Mouse (Mus musculus): ENCODE data around the gene Spaca3. TPM values are rescaled to one million over a fixed set of nuclear protein-coding genes. Genes with fewer than 3 reads are reported as not detected.
A peak's percentile ranks its signal among the peaks of the same experiment; 100 is the strongest.

Spaca3 gene
- polyA plus RNA-seq, 1 experiment from 2014 or later, result not detected

DNA sequence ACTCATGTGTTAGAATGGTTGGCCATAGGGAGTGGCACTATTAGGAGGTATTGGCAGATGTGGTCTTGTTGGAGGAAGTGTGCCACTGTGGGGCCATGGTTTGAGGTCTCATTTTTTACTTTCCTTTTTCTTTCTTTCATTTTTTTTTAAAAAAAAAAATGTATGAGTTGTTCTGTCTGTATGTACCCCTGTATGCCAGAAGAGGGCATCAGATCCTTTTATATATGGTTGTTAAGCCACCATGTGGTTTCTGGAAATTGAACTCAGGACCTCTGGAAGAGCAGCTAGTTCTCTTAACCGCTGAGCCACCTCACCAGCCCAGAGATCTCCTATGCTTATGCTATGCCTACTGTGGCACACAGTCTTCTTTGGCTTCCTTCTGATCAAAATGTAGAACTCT is 19.4 kb upstream of the Spaca3 start:
- WGBS, result 80% methylated on average over 1 of the region's 1 CpGs
- H3K4me3 ChIP-seq (replicated peaks), result no peak overlapping the region
- ATAC-seq, result no peak
- H3K9me3 ChIP-seq, result no peaks in the 10 kb centered on the region
- H3K9ac ChIP-seq (replicated peaks), result no peak overlapping the region
- no peak overlapping the region for H3K27ac ChIP-seq
- no peaks in the 10 kb centered on the region for H3K27me3 ChIP-seq
- peaks cover 4% of the 10 kb centered on the region; the same call in 1 of the 2 replicates for H3K4me1 ChIP-seq (replicated peaks)
- no peak overlapping the region for H3K4me2 ChIP-seq (replicated peaks)
- H3K36me3 ChIP-seq, result no peaks in the 10 kb centered on the region

GRCm38 (mm10) chr11:80843435-80843834 is 14.7 kb upstream of the Spaca3 start:
- Histone ChIP-seq H3K36me3 (no peaks in the 10 kb centered on the region), H3K27ac (no peak overlapping the region), H3K4me2 (replicated peaks) (no peak overlapping the region), H3K9me3 (no peaks in the 10 kb centered on the region), H3K4me3 (replicated peaks) (no peak overlapping the region), H3K4me1 (replicated peaks) (peaks cover 4% of the 10 kb centered on the region; the same call in 1 of the 2 replicates), H3K9ac (replicated peaks) (no peak overlapping the region), H3K27me3 (0 out of 2 replicates have a peak, but pooled peaks cover 6% of the 10 kb centered on the region)
- no peak for ATAC-seq
- WGBS, result 97% methylated on average over 2 of the region's 2 CpGs

GRCm38 (mm10) chr11:80845486-80845885 is 12.7 kb upstream of the Spaca3 start:
- WGBS, result 62% methylated on average over 7 of the region's 7 CpGs
- H3K9me3 ChIP-seq, result no peaks in the 10 kb centered on the region
- H3K36me3 ChIP-seq, result no peaks in the 10 kb centered on the region
- no peak overlapping the region for H3K27ac ChIP-seq
- no peak for ATAC-seq
- no peak overlapping the region for H3K4me2 ChIP-seq (replicated peaks)
- peaks cover 4% of the 10 kb centered on the region; the same call in 1 of the 2 replicates for H3K4me1 ChIP-seq (replicated peaks)
- H3K9ac ChIP-seq (replicated peaks), result no peak overlapping the region
- no peak overlapping the region for H3K4me3 ChIP-seq (replicated peaks)
- H3K27me3 ChIP-seq, result 0 out of 2 replicates have a peak, but pooled peaks cover 6% of the 10 kb centered on the region

DNA sequence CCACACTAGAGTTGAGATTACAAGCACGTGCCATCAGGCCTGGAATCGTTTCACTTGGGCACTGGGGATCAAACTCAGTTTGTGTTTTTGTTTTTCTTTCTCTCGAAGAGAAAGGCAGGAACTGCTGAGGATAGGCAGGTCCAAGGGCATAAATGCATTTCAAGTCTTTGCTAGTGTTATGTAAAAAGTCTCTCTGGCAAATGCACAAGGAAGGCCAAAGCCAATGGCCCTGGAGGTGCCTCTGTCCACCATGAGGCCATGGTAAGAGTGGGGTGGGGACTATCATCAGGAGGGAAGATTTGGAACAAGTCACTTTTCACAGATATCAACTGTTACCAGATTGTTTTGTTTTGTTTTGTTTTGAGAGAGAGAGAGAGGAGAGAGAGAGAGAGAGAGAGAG is 12.1 kb upstream of the Spaca3 start:
- H3K9me3 ChIP-seq, result no peaks in the 10 kb centered on the region
- ATAC-seq, result no peak
- 0 out of 2 replicates have a peak, but pooled peaks cover 6% of the 10 kb centered on the region for H3K27me3 ChIP-seq
- peaks cover 4% of the 10 kb centered on the region; the same call in 1 of the 2 replicates for H3K4me1 ChIP-seq (replicated peaks)
- H3K36me3 ChIP-seq, result no peaks in the 10 kb centered on the region
- WGBS, result 64% methylated on average over 3 of the region's 3 CpGs
- no peak overlapping the region for H3K4me3 ChIP-seq (replicated peaks)
- no peak overlapping the region for H3K4me2 ChIP-seq (replicated peaks)
- H3K9ac ChIP-seq (replicated peaks), result no peak overlapping the region
- no peak overlapping the region for H3K27ac ChIP-seq

DNA sequence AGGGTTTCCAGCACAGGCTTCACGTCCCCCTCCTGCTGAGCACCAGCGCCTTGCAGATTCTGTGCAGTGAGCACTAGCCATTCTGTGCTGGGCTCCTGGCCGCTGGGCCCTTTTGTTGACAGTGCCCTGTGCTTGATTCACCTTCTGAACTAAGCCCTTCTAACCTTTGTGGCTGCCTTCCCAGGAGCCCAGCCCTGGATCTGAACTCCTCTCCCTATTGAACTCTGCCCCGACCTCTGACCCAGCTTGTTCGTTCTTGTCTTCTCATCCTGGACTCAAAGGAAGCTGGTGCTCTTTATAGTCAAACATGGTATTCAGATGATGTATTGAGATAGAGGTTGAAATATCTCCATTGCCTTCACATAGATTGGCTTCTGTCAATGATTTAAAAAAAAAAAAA is 10.0 kb upstream of the Spaca3 start:
- WGBS, result 47% methylated on average over 5 of the region's 5 CpGs
- H3K9ac ChIP-seq (replicated peaks), result no peak overlapping the region
- H3K4me2 ChIP-seq (replicated peaks), result no peak overlapping the region
- ATAC-seq, result no peak
- H3K27ac ChIP-seq, result no peak overlapping the region
- H3K4me3 ChIP-seq (replicated peaks), result no peak overlapping the region
- H3K4me1 ChIP-seq (replicated peaks), result peaks cover 6% of the 10 kb centered on the region; the same call in 1 of the 2 replicates
- H3K27me3 ChIP-seq, result 0 out of 2 replicates have a peak, but pooled peaks cover 6% of the 10 kb centered on the region
- no peaks in the 10 kb centered on the region for H3K9me3 ChIP-seq
- H3K36me3 ChIP-seq, result no peaks in the 10 kb centered on the region

- Histone ChIP-seq H3K4me3 (replicated peaks) (no peak overlapping the region), H3K4me1 (replicated peaks) (peaks cover 9% of the 10 kb centered on the region; the same call in 1 of the 2 replicates), H3K9ac (replicated peaks) (no peak overlapping the region), H3K4me2 (replicated peaks) (no peak overlapping the region), H3K27me3 (0 out of 2 replicates have a peak, but pooled peaks cover 6% of the 10 kb centered on the region), H3K27ac (no peak overlapping the region), H3K36me3 (no peaks in the 10 kb centered on the region), H3K9me3 (no peaks in the 10 kb centered on the region)
- WGBS, result 46% methylated on average over 5 of the region's 5 CpGs
- ATAC-seq, result no peak
Observed at GRCm38 (mm10) chr11:80851859-80852258, 6.3 kb upstream of the Spaca3 start.

DNA sequence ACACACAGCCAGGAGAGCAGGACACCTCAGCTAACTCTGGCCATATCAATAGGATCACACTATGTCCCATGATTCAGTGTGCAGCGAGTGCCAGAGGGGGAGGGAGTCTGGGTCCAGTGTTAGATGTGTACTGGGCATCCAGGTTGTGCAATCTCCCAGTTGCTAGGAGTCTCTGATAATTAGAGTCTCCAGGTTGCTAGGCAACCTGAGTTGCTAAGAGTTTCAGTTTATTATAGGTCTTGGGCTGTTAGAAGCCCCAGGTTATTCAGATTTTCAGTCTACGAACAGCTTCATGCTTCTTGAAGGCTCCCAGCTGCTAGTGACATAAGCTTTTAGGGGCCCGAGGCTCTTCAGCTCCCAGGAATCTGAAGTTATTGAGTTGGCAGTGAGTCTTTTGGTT is 5.2 kb upstream of the Spaca3 start:
- Histone ChIP-seq H3K4me2 (replicated peaks) (no peak overlapping the region), H3K27me3 (no peaks in the 10 kb centered on the region), H3K9ac (replicated peaks) (no peak overlapping the region), H3K4me3 (replicated peaks) (no peak overlapping the region), H3K36me3 (no peaks in the 10 kb centered on the region), H3K9me3 (no peaks in the 10 kb centered on the region), H3K4me1 (replicated peaks) (peaks cover 9% of the 10 kb centered on the region; the same call in 1 of the 2 replicates), H3K27ac (no peak overlapping the region)
- 43% methylated on average over 3 of the region's 3 CpGs for WGBS
- ATAC-seq, result 0 out of 2 replicates have a peak, but pooled peaks have one; percentile 27

- WGBS, result 85% methylated on average over 11 of the region's 11 CpGs
- H3K27ac ChIP-seq, result no peak overlapping the region
Observed at GRCm38 (mm10) chr11:80854430-80854829, 3.7 kb upstream of the Spaca3 start.

DNA sequence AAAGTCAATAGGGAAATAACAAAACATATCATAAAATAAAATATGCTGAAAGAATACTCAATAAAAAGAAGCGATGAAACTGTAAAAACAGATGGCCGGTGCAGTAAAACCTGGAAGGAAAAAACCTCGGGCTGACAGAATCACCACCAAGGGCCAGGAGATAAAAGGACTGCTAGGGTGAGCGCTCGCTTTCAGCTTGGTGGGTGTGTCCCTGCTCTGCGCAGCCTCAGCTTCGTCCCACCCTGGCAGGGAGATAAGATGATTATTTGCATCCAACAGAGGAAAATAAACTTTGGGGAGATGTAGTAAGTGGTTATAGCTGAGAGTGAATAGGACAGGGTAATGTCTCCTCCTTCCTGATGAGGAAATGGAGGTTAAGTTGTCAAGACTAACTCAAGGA is 3.3 kb upstream of the Spaca3 start:
- WGBS, result 67% methylated on average over 7 of the region's 7 CpGs
- H3K36me3 ChIP-seq, result no peaks in the 10 kb centered on the region

More at GRCm38 (mm10) chr11:80854430-80854829, 3.7 kb upstream of the Spaca3 start:
- no peak overlapping the region for H3K4me3 ChIP-seq (replicated peaks)
- peaks cover 9% of the 10 kb centered on the region; the same call in 1 of the 2 replicates for H3K4me1 ChIP-seq (replicated peaks)
- no peaks in the 10 kb centered on the region for H3K36me3 ChIP-seq
- no peak overlapping the region for H3K9ac ChIP-seq (replicated peaks)
- H3K4me2 ChIP-seq (replicated peaks), result no peak overlapping the region
- H3K27me3 ChIP-seq, result no peaks in the 10 kb centered on the region
- no peaks in the 10 kb centered on the region for H3K9me3 ChIP-seq
- ATAC-seq, result no peak

GRCm38 (mm10) chr11:80856827-80857226 is 1.3 kb upstream of the Spaca3 start:
- ATAC-seq, result no peak
- Histone ChIP-seq H3K27ac (no peak overlapping the region), H3K36me3 (no peaks in the 10 kb centered on the region), H3K9me3 (no peaks in the 10 kb centered on the region), H3K27me3 (no peaks in the 10 kb centered on the region), H3K4me2 (replicated peaks) (no peak overlapping the region), H3K4me1 (replicated peaks) (peaks cover 9% of the 10 kb centered on the region; the same call in 1 of the 2 replicates), H3K9ac (replicated peaks) (no peak overlapping the region), H3K4me3 (replicated peaks) (no peak overlapping the region)
- 88% methylated on average over 2 of the region's 2 CpGs for WGBS

More for the DNA sequence above, 3.3 kb upstream of the Spaca3 start:
- no peak overlapping the region for H3K4me2 ChIP-seq (replicated peaks)
- H3K9me3 ChIP-seq, result no peaks in the 10 kb centered on the region
- H3K27ac ChIP-seq, result no peak overlapping the region
- no peak for ATAC-seq
- H3K4me3 ChIP-seq (replicated peaks), result no peak overlapping the region
- no peak overlapping the region for H3K9ac ChIP-seq (replicated peaks)
- H3K4me1 ChIP-seq (replicated peaks), result peaks cover 9% of the 10 kb centered on the region; the same call in 1 of the 2 replicates
- H3K27me3 ChIP-seq, result no peaks in the 10 kb centered on the region

GRCm38 (mm10) chr11:80862941-80863340 is 4.8 kb downstream of the Spaca3 start:
- Histone ChIP-seq H3K4me1 (replicated peaks) (no peaks in the 10 kb centered on the region), H3K4me3 (replicated peaks) (no peak overlapping the region), H3K27ac (no peak overlapping the region), H3K27me3 (no peaks in the 10 kb centered on the region), H3K9me3 (no peaks in the 10 kb centered on the region), H3K9ac (replicated peaks) (no peak overlapping the region), H3K4me2 (replicated peaks) (no peak overlapping the region), H3K36me3 (no peaks in the 10 kb centered on the region)
- 91% methylated on average over 7 of the region's 7 CpGs for WGBS
- no peak for ATAC-seq

GRCm38 (mm10) chr11:80868039-80868438 is 9.9 kb downstream of the Spaca3 start:
- H3K4me1 ChIP-seq (replicated peaks), result no peaks in the 10 kb centered on the region
- no peak overlapping the region for H3K4me2 ChIP-seq (replicated peaks)
- no peak overlapping the region for H3K4me3 ChIP-seq (replicated peaks)
- no peak for ATAC-seq
- WGBS, result 98% methylated on average over 1 of the region's 1 CpGs
- H3K27ac ChIP-seq, result no peak overlapping the region
- H3K9me3 ChIP-seq, result no peaks in the 10 kb centered on the region
- no peaks in the 10 kb centered on the region for H3K27me3 ChIP-seq
- no peaks in the 10 kb centered on the region for H3K36me3 ChIP-seq
- no peak overlapping the region for H3K9ac ChIP-seq (replicated peaks)

Measured in midbrain, embryonic 13.5 days (tissue).